Mouse (Mus musculus) liver, embryonic 16.5 days (tissue): ENCODE measurements around the gene Trim17. TPM values are rescaled to one million over a fixed set of nuclear protein-coding genes. Genes with fewer than 3 reads are reported as not detected.

Experiments
- ATAC-seq: fragments of 200-750 bp; cut with Nextera tagmentation; 2 replicates; pipeline ENCODE4 v1.8.0; 2017; ENCODE audit warnings: low read depth, mild to moderate bottlenecking, moderate number of reproducible peaks, moderate library complexity
- H3K27ac ChIP-seq: fragments of 300-500 bp; sonication (generic); 2 replicates; pipeline ENCODE4 v1.5.1; 2014; ENCODE audit warnings: mild to moderate bottlenecking, low read length
- H3K27me3 ChIP-seq: fragments of 300-500 bp; sonication (generic); 2 replicates; pipeline ENCODE4 v1.6.1; 2014; ENCODE audit warnings: low read depth, low read length, mixed read lengths; ENCODE audit not compliant: control insufficient read depth, insufficient read depth
- H3K36me3 ChIP-seq: fragments of 300-500 bp; sonication (generic); 2 replicates; pipeline ENCODE4 v1.6.1; 2014; ENCODE audit warnings: mild to moderate bottlenecking; ENCODE audit not compliant: control insufficient read depth, insufficient read depth
- H3K4me1 ChIP-seq: fragments of 300-500 bp; sonication (generic); 2 replicates; pipeline ENCODE4 v1.6.1; 2014; ENCODE audit warnings: low read depth, low read length, mixed read lengths; ENCODE audit not compliant: control insufficient read depth
- H3K4me2 ChIP-seq: fragments of 300-500 bp; sonication (generic); 2 replicates; pipeline ENCODE4 v1.6.1; 2014; ENCODE audit warnings: low read depth, low read length, mixed read lengths
- H3K4me3 ChIP-seq: fragments of 300-500 bp; sonication (generic); 2 replicates; pipeline ENCODE4 v1.5.1; 2014; ENCODE audit warnings: low read depth, mild to moderate bottlenecking, low read length
- H3K9ac ChIP-seq: fragments of 300-500 bp; sonication (generic); 2 replicates; pipeline ENCODE4 v1.6.1; 2014; ENCODE audit warnings: low read depth, low read length
- H3K9me3 ChIP-seq: fragments of 300-500 bp; sonication (generic); replicated peaks from 2 replicates; pipeline ENCODE4 v1.6.1; 2016; ENCODE audit warnings: low read length; ENCODE audit not compliant: control insufficient read depth
- WGBS: fragments of 180-500 bp; shearing (Covaris S2); extraction: QIAGEN DNeasy Blood & Tissue Kit; methylation state at CpG from one replicate; pipeline ENCODE4 v1.1.7; 2014; ENCODE audit not compliant: insufficient replicate concordance; 5-methylcytosine and 5-hydroxymethylcytosine counted together
- polyA plus RNA-seq: library from polyadenylated mRNA; unstranded; fragments of >200 nt; fragmentation: Nextera tagmentation; extraction: Ambion mirVana; gene quantifications from 2 replicates; pipeline ENCODE4 v1.2.1, GENCODE M21; 2015

Trim17 gene
- polyA plus RNA-seq, 1 experiment from 2014 or later: 0.15 TPM

DNA sequence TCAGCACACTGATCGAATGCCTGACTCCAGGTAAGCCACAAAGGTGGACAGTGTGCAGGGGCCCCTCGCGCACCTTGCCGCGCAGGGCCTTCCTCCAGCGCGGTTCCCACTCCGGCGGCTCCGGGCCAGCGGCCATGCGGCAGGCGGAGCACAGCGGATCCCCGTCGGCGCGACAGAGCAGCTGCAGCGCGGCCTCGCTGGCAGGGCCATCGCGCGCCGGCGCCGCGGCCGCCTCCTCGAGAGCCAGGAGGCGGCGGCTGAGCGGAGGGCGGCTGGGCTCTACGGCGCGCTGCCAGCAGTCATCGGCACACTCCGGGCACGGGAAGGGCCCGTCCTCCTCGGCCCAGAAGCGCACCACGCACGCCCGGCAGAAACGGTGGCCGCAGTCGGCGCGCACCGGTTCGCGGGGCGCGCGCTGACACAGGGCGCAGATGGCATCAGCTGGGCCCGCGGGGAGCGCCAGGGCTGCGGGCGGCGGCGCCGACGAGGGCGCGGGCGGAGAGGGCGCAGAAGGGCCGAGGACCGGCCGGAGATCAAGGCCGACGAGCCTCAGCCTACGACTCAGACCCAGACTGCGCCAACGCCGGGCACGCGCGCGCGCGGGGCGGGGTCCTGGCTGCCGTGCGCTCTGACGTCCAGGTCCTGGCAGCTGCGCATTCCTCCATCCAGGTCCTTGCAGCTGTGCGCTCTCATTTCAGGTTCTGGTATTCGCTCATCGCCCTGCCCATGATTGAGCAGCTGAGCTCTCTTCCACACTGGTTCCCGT lies 16.0 kb upstream of the Trim17 start, which contains the start of gene Rnf187:
Gene Rnf187, minus strand, starts transcription at position 595 of the 766 bp plus-strand sequence.
- peak within 1 kb of the TSS; percentile 92 for H3K27ac ChIP-seq
- H3K36me3 ChIP-seq: peaks cover 12% of the 10 kb centered on the region
- H3K27me3 ChIP-seq: peaks cover under 1% of the 10 kb centered on the region; the same call in 1 of the 2 replicates
- H3K4me1 ChIP-seq: peaks cover 20% of the 10 kb centered on the region
- peak within 1 kb of the TSS; percentile 97 for H3K9ac ChIP-seq
- H3K4me3 ChIP-seq: peak within 1 kb of the TSS; percentile 89
- no peaks in the 10 kb centered on the region for H3K9me3 ChIP-seq
- ATAC-seq: peak; percentile 98
- WGBS: 0% methylated on average over 89 of the region's 95 CpGs
- peak within 1 kb of the TSS; percentile 97 for H3K4me2 ChIP-seq

DNA sequence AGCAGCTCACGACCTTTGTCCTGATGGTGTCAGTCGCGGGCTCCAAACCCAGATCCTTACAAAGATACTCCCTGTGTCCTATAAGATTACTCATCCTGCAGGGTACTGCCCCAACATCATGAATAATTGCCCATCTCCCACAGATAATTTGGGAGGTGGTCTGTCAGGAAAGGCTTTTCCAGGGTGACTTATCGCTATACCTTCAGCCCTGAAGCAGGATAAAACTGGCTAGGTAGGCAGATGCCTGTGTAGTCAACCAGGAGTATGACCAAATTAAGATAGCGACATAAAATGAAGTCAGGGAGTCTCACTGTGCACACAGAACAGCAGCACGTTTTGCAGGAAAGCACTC lies 15.4 kb upstream of the Trim17 start:
- H3K4me3 ChIP-seq: peak overlapping the region; percentile 89
- peaks cover 3% of the 10 kb centered on the region for H3K27me3 ChIP-seq
- peak overlapping the region; percentile 97 for H3K9ac ChIP-seq
- WGBS: 19% methylated on average over 6 of the region's 6 CpGs
- no peak overlapping the region for H3K27ac ChIP-seq
- H3K36me3 ChIP-seq: peaks cover 6% of the 10 kb centered on the region; the same call in 1 of the 2 replicates
- peak overlapping the region; percentile 97 for H3K4me2 ChIP-seq
- H3K4me1 ChIP-seq: peaks cover 20% of the 10 kb centered on the region
- H3K9me3 ChIP-seq: no peaks in the 10 kb centered on the region
- no peak for ATAC-seq

DNA sequence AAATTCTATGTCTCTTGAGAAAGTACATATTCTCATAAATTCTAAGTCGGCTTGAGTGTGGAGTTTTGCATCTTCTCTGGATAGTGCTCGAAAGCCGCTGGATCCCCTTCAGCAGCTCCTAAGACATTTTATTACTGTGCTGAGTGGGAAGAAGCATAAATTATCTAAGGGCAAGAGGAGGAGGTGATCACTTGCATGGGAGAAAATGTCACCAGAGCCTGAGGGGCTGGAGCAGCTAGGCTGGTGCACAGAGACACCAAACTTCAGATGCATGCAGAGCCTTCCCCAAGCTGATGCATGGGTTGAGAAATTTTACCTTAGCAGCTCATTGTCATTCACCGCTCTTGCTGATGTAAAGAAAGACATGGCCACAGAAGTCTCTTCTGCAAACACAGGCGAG lies 10.3 kb upstream of the Trim17 start:
- no peak overlapping the region for H3K9ac ChIP-seq
- no peak for ATAC-seq
- H3K4me1 ChIP-seq: peaks cover 14% of the 10 kb centered on the region
- no peak overlapping the region for H3K27ac ChIP-seq
- H3K4me3 ChIP-seq: no peak overlapping the region
- no peak overlapping the region for H3K4me2 ChIP-seq
- peaks cover 24% of the 10 kb centered on the region for H3K27me3 ChIP-seq
- 70% methylated on average over 5 of the region's 5 CpGs for WGBS
- no peaks in the 10 kb centered on the region for H3K9me3 ChIP-seq
- no peaks in the 10 kb centered on the region for H3K36me3 ChIP-seq

DNA sequence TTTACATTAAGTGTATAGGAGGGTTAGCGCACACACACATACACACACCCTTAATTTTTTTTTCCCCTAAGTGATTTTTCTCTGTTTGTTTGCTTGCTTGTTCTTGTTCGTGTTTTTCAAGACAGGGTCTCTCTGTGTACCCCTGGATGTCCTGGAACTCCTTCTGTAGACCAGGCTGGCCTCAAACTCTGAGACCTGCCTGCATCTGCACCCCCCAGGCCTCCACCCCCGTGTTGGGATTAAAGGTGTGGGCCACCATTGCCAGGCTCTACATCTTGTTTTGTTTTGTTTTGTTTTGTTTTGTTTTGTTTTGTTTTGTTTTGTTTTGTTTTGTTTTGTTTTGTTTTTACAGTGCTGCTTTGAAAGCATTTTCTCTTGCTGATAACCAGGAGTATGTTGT lies 7.2 kb upstream of the Trim17 start:
- Histone ChIP-seq H3K4me2 (no peak overlapping the region), H3K27ac (no peak overlapping the region)
- WGBS: 57% methylated on average over 3 of the region's 3 CpGs

DNA sequence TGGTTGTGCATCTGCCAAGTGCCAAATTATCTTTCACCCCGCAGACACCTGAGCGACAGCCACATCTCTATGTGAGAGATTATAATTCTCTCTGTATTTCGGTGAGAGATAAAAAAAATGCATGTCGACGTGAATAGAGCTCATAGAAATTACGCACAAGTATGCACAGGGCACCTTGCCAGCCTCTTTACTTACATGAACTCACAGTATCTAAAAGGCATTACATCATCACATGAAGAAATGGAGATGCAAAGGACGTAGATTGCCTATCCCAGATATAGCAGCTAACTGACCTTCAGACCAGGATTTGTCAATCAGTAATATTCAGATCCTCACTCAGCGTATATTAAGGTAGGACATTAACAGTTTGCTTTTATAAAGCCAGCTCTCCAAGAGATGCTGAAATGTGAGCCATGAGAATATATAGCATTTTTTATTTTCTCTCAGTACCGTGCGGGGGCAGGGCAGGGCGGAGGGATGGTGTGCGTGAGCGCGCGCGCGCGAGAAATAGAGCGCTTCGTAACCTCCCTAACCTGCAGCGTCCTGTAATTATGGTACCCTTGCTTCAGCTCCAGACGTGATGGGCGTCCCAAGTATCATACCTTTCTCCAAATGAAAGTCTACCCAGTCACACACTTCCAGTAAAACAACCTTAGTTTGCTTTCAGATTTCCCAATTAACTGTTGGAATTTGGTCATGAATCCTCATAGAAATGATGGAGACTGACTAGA lies 6.5 kb upstream of the Trim17 start:
- Histone ChIP-seq H3K27me3 (peaks cover 49% of the 10 kb centered on the region), H3K9ac (peak overlapping the region; percentile 46), H3K9me3 (no peaks in the 10 kb centered on the region), H3K4me3 (peak overlapping the region; percentile 59), H3K4me2 (peak overlapping the region; percentile 70), H3K36me3 (no peaks in the 10 kb centered on the region), H3K4me1 (peaks cover 18% of the 10 kb centered on the region), H3K27ac (peak overlapping the region; percentile 49)
- WGBS: 16% methylated on average over 23 of the region's 23 CpGs
- peak; percentile 45; the same call in 1 of the 2 replicates for ATAC-seq

More for the DNA sequence above, 7.2 kb upstream of the Trim17 start:
- H3K36me3 ChIP-seq: no peaks in the 10 kb centered on the region
- no peak overlapping the region for H3K4me3 ChIP-seq
- H3K4me1 ChIP-seq: peaks cover 16% of the 10 kb centered on the region
- H3K9me3 ChIP-seq: no peaks in the 10 kb centered on the region
- H3K9ac ChIP-seq: no peak overlapping the region
- ATAC-seq: no peak
- peaks cover 49% of the 10 kb centered on the region for H3K27me3 ChIP-seq

DNA sequence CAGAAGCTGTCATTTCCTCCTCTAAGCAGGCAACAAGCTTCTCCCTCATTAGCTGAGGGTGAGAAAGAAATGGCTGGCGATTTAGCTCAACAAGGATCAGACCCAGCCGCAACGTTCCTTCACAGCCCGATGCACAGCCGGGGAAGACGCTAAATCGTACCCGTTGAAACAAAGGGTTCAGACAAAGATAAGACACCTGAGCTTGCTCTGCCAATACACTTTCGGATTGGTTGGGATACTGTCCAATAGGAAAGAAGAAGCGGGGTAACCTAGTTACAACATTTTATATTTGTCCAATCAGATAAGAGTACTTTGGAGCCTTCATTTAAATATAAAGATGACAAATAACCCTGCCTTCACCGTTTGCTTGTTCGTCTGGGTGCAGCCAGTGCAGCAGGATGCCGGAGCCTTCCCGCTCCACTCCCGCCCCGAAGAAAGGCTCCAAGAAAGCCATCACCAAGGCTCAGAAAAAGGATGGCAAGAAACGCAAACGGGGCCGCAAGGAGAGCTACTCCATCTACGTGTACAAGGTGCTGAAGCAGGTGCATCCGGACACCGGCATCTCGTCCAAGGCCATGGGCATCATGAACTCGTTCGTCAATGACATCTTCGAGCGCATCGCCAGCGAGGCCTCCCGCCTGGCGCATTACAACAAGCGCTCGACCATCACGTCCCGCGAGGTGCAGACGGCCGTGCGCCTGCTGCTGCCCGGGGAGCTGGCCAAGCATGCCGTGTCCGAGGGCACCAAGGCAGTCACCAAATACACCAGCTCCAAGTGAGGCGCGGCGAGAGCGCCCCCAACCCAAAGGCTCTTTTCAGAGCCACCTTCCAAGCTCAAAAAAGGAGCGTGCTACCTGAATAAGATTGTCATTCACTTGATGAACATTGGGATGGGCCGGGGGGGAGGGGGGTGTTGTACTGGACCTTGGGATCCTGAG lies 5.7 kb upstream of the Trim17 start, which contains the start of gene Hist3h2ba:
Gene Hist3h2ba, plus strand, starts transcription at position 379 of the 938 bp plus-strand sequence.
- H3K4me3 ChIP-seq: peak within 1 kb of the TSS; percentile 59
- H3K27me3 ChIP-seq: peaks cover 47% of the 10 kb centered on the region
- ATAC-seq: peak; percentile 83
- H3K4me1 ChIP-seq: peaks cover 27% of the 10 kb centered on the region
- peak within 1 kb of the TSS; percentile 70 for H3K4me2 ChIP-seq
- no peaks in the 10 kb centered on the region for H3K9me3 ChIP-seq
- peak within 1 kb of the TSS; percentile 60 for H3K9ac ChIP-seq
- H3K27ac ChIP-seq: peak within 1 kb of the TSS; percentile 64
- under 1% methylated on average over 46 of the region's 48 CpGs for WGBS
- no peaks in the 10 kb centered on the region for H3K36me3 ChIP-seq

DNA sequence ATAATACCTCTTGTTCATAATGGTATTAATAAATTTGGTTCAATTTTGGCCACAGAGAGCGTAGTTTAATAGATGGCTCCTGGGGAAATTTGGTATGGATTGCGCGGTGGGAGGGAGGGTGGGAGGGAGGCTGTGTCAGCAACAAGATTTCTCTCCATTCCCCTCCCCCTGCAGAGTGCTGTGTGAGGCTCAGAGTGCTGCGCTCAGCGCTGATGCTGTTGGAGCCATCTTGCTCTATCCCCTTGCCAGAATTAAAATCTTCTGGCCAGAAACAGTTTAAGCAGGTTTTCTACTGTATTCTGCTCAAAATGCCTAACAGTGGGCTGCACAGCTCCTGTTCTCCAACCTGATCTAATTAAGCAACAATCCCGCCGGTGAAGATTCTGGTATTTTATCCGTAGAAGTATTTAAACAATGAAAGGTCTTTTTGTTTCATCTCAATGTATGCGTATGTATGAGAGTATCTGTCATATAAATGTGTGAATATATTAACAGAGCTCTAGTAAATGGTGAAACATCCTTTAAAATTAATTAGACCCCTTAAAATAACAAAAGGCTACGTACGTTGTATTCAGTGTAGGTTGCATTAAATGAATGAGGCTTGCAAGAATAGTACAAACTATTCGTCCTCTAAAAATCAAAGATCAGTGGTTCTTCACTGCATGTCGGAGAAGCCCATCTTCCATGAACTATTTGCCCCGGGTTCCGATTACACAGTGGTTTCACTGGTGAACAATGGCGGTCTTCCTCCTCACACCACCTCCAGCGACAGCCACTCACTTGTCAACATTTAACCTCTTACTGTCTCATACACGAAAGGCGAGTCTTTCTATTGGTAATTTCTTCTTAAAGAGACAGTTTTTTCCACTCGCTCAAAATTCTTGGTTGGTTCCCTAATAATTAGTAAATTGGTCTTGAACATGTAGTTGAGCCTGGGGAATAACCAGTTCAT lies 4.7 kb upstream of the Trim17 start:
- WGBS: 25% methylated on average over 20 of the region's 20 CpGs
- Histone ChIP-seq H3K27me3 (peaks cover 43% of the 10 kb centered on the region), H3K4me3 (peak overlapping the region; percentile 59), H3K9ac (peak overlapping the region; percentile 60), H3K36me3 (no peaks in the 10 kb centered on the region), H3K9me3 (no peaks in the 10 kb centered on the region), H3K4me1 (peaks cover 27% of the 10 kb centered on the region), H3K27ac (peak overlapping the region; percentile 64), H3K4me2 (peak overlapping the region; percentile 70)
- no peak for ATAC-seq

DNA sequence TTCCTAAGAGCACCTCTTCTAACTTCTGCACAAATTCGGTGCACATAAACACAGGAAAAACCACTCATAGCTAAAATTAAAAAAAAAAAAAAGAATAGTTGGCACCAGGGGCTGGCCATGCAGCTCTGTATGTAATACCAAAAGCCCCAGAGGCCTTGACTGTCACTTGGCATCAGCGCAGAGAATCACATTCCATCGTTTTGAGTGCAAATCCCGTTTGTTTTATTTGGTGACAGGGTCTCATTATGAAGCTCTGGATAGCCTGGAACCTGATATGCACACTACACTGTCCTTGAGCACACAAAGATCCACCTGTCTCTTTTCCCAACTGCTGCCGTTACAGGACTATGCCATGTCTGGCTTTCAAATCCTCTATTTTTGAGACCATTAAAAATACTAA lies 3.3 kb upstream of the Trim17 start:
- Histone ChIP-seq H3K4me2 (no peak overlapping the region), H3K4me3 (no peak overlapping the region), H3K9ac (no peak overlapping the region), H3K27me3 (peaks cover 40% of the 10 kb centered on the region), H3K4me1 (peaks cover 27% of the 10 kb centered on the region), H3K36me3 (no peaks in the 10 kb centered on the region), H3K9me3 (no peaks in the 10 kb centered on the region), H3K27ac (no peak overlapping the region)
- 76% methylated on average over 5 of the region's 5 CpGs for WGBS
- no peak for ATAC-seq
